Mouse (Mus musculus): ENCODE results near the gene Reep6. TPM values are rescaled to one million over a fixed set of nuclear protein-coding genes. Genes with fewer than 3 reads are reported as not detected.

The Reep6 gene
- polyA plus RNA-seq, 1 experiment from 2014 or later, result 4.5 TPM

DNA sequence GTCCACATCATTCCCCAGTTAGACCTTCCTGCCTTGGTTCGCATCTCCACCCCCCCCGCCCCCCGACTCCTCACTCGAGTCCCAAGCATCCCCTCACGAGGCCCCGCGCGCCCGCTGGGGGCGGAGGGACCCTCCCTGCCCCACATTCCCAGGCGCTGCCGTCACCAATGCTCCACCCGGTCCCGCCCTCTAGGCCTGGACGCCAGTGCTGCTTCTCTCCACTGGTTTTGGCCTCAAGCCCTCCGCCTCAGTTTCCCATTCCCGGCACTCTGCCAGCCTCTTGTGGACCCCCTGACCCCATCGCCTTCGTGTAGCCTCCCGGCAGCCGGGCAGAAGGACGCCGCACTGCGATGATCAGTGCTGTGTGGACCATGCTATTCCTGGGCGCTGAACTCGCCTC, 19.2 kb downstream of the Reep6 start:
- no peak overlapping the region for H3K9ac ChIP-seq
- H3K4me2 ChIP-seq, result peak overlapping the region; percentile 33
- WGBS, result 16% methylated on average over 26 of the region's 26 CpGs

DNA sequence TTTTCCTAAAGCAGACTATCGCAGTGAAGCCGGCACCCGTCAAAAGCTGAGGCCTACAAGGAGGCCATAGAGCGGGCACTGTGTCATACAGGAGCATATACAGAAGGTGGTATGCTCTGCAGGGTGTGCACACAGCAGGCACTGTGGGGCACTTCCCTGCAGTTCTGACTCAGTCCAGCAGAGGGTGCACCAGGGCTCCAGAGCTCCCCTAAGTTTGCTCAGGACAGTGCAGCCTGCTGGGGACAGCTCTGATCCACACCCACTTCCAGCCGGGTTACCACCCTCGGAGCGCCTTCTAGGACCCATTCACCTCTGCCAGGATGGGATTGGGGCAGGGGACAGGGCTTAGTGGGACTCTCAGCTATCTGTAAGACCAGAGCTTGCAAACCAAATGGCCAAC, 20.5 kb downstream of the Reep6 start:
- peaks cover 20% of the 10 kb centered on the region for H3K4me1 ChIP-seq (replicated peaks)
- ATAC-seq (ENCODE audit: low read depth), result peak; percentile 80
- H3K4me2 ChIP-seq, result no peak overlapping the region
- no peak overlapping the region for H3K9ac ChIP-seq
- no peak overlapping the region for H3K4me3 ChIP-seq
- H3K36me3 ChIP-seq, result no peaks in the 10 kb centered on the region
- 5% methylated on average over 7 of the region's 7 CpGs for WGBS
- peaks cover 99% of the 10 kb centered on the region for H3K27me3 ChIP-seq
- H3K27ac ChIP-seq (replicated peaks), result no peak overlapping the region
- H3K9me3 ChIP-seq, result no peaks in the 10 kb centered on the region

More for the DNA sequence above, 19.2 kb downstream of the Reep6 start:
- no peak for ATAC-seq (ENCODE audit: low read depth)
- no peak overlapping the region for H3K27ac ChIP-seq (replicated peaks)
- H3K36me3 ChIP-seq, result no peaks in the 10 kb centered on the region
- peaks cover 23% of the 10 kb centered on the region for H3K4me1 ChIP-seq (replicated peaks)
- H3K9me3 ChIP-seq, result no peaks in the 10 kb centered on the region
- H3K27me3 ChIP-seq, result peaks cover 99% of the 10 kb centered on the region
- peak overlapping the region; percentile 19; the same call in 1 of the 2 replicates for H3K4me3 ChIP-seq

DNA sequence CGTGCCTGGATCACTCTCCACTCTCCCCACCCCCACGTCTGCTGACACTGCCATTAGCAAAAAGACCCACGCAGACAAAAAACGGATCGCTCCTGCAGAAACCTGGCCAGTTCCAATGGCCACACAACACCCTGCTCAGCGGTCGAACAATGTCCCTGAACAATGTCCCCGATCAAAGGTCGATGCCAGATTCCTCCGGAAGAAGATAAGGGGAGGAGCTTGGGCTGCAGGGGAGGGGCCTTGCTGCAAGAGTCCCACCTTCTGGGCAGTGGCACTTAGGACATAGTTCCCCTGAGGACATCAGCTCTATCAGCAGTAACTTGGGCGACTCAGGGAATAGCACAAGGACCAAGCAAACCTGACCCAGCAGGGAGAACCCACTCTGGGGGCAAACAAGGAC, 22.1 kb downstream of the Reep6 start:
- Histone ChIP-seq H3K4me1 (replicated peaks) (peaks cover 30% of the 10 kb centered on the region), H3K36me3 (no peaks in the 10 kb centered on the region), H3K9ac (no peak overlapping the region), H3K27ac (replicated peaks) (no peak overlapping the region), H3K4me3 (no peak overlapping the region), H3K9me3 (no peaks in the 10 kb centered on the region), H3K27me3 (peaks cover 99% of the 10 kb centered on the region), H3K4me2 (no peak overlapping the region)
- no peak for ATAC-seq (ENCODE audit: low read depth)
- WGBS, result 25% methylated on average over 11 of the region's 11 CpGs

DNA sequence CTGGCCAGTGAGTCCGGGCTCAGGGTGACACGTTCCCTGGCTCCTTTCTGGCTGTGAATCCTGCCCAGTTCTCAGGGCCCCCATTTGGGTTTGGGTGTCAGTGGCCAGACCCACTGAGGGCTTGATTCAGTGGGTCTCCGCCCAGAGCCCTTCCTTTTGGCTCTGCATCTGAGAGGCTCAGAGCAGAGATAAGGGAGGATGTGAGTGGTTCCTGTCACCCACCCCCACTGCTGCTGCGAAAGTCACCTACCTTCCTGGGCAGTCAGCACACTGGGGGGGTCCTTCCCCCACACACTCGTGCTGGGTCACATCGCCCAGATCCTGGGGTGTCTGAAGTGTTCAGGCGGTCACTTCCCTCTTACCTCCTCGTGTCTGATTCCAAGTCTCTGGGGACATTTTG, 23.0 kb downstream of the Reep6 start:
- no peak overlapping the region for H3K4me2 ChIP-seq
- 63% methylated on average over 8 of the region's 8 CpGs for WGBS
- ATAC-seq (ENCODE audit: low read depth), result no peak

DNA sequence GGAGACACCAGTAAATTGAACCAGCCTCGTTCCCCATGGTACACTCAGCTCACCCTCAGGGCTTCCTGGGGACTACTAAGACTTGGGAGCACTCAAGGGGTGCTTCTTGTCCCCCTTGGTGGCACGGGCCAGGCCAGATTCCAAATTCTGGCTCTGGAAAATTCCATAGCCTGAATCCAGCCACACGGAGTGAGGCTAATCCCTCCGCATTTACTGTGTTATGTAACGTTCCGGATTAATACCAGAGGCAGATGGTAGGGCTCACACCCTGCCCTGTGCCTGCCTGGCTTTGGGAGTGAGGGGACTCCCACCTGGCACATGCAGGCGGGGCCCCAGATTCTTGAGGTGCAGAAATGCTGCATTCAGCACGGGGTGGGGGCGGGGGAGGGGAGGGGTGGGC, 25.7 kb downstream of the Reep6 start:
- 12% methylated on average over 9 of the region's 9 CpGs for WGBS
- no peak overlapping the region for H3K4me3 ChIP-seq
- ATAC-seq (ENCODE audit: low read depth), result no peak
- no peak overlapping the region for H3K9ac ChIP-seq
- no peak overlapping the region for H3K4me2 ChIP-seq
- peaks cover 100% of the 10 kb centered on the region for H3K27me3 ChIP-seq
- H3K27ac ChIP-seq (replicated peaks), result no peak overlapping the region
- H3K36me3 ChIP-seq, result no peaks in the 10 kb centered on the region
- peaks cover 19% of the 10 kb centered on the region for H3K4me1 ChIP-seq (replicated peaks)
- H3K9me3 ChIP-seq, result no peaks in the 10 kb centered on the region

More for the DNA sequence above, 23.0 kb downstream of the Reep6 start:
- Histone ChIP-seq H3K27ac (replicated peaks) (no peak overlapping the region), H3K4me1 (replicated peaks) (peaks cover 27% of the 10 kb centered on the region), H3K9ac (no peak overlapping the region), H3K36me3 (no peaks in the 10 kb centered on the region), H3K4me3 (no peak overlapping the region), H3K27me3 (peaks cover 99% of the 10 kb centered on the region), H3K9me3 (no peaks in the 10 kb centered on the region)

DNA sequence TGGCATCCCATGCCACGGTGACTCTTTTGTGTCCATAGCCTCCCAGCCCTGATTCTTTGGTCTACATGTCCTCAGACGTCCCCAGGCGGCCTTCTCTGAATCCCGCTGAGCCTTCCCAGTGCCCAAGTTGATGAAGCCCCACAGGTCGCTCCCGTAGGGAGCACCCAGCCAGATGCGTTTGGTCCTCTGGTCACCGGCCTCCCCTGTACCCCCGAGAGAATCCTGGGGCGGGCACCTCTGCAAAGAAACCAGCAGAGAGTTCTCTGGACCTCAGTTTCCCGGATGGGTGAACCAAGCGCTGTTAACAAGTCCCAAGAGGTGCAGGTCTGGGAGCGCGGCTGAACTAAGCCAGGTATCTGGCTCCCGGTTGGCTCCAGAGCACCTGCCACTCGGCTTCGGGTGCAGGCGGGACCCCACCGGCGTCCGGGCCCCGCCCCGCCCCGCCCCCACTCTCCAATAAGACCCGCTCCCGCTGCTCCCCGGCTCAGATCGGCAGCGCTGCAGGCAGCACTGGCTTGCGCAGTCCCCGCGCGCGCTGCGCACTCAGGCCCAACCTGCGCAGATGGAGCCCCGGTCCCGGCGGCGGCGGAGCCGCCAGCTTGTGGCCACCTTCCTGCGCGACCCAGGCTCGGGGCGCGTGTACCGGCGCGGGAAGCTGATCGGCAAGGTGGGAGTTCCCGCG, 26.4 kb downstream of the Reep6 start, which contains the start of gene Plk5:
TSS of gene Plk5 (plus strand) at position 459 of the 682 bp plus-strand sequence.
- no peak for ATAC-seq (ENCODE audit: low read depth)
- H3K9me3 ChIP-seq, result no peaks in the 10 kb centered on the region
- H3K4me2 ChIP-seq, result peak within 1 kb of the TSS; percentile 54
- no peak within 1 kb of the TSS for H3K27ac ChIP-seq (replicated peaks)
- no peaks in the 10 kb centered on the region for H3K36me3 ChIP-seq
- WGBS, result 3% methylated on average over 53 of the region's 53 CpGs
- H3K4me1 ChIP-seq (replicated peaks), result peaks cover 19% of the 10 kb centered on the region
- peak within 1 kb of the TSS; percentile 34; the same call in 1 of the 2 replicates for H3K9ac ChIP-seq
- peaks cover 98% of the 10 kb centered on the region for H3K27me3 ChIP-seq
- H3K4me3 ChIP-seq, result peak within 1 kb of the TSS; percentile 33

DNA sequence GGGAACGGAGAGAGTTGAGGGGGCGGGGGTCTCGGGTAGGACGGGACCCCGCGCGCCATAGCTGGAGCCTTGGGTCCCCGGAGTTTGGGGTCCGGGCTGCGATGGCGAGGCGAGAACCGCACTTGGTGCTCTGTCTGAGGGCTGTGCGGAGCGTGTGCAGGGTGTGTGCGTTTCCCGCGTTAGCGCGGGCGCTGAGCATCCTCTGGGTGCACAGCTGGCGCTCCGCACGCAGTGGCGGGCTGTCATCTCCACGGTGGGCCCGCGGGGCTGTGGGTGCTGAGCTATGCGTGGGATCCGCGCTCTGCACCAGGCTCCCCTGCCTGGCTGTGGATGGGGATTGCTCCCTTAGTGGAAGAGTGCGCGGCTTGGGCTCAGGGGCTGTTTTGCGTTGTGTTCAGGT, 27.0 kb downstream of the Reep6 start:
- Histone ChIP-seq H3K36me3 (no peaks in the 10 kb centered on the region), H3K4me1 (replicated peaks) (peaks cover 19% of the 10 kb centered on the region), H3K9ac (peak overlapping the region; percentile 34; the same call in 1 of the 2 replicates), H3K27me3 (peaks cover 93% of the 10 kb centered on the region), H3K27ac (replicated peaks) (no peak overlapping the region), H3K9me3 (no peaks in the 10 kb centered on the region), H3K4me3 (peak overlapping the region; percentile 33), H3K4me2 (peak overlapping the region; percentile 54)
- no peak for ATAC-seq (ENCODE audit: low read depth)
- WGBS, result 1% methylated on average over 34 of the region's 34 CpGs

DNA sequence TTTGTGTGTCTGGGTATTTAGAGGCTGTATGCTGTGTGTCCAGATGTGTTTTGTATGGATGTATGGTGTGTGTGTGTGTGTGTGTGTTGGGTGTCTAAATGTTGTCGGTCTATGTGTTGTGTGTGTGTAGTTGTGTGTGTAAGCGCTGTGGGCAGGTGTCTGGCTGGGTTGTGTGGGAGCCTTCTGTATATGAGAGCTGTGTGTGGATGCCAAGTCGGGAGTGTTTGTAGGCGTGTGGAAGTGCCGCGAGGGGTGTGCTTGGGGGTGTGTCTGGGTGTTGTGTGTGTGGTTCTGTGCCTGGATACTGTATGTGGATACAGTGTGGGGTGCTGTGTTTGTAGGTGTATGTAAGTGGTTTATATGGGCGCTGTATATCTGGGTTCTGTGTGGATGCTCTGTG, 27.6 kb downstream of the Reep6 start:
- H3K4me2 ChIP-seq, result no peak overlapping the region; the same call in 1 of the 2 replicates
- peaks cover 19% of the 10 kb centered on the region for H3K4me1 ChIP-seq (replicated peaks)
- no peak overlapping the region for H3K4me3 ChIP-seq
- no peaks in the 10 kb centered on the region for H3K36me3 ChIP-seq
- H3K27ac ChIP-seq (replicated peaks), result no peak overlapping the region
- peaks cover 87% of the 10 kb centered on the region for H3K27me3 ChIP-seq
- H3K9me3 ChIP-seq, result no peaks in the 10 kb centered on the region
- ATAC-seq (ENCODE audit: low read depth), result no peak
- H3K9ac ChIP-seq, result no peak overlapping the region
- 40% methylated on average over 7 of the region's 7 CpGs for WGBS

DNA sequence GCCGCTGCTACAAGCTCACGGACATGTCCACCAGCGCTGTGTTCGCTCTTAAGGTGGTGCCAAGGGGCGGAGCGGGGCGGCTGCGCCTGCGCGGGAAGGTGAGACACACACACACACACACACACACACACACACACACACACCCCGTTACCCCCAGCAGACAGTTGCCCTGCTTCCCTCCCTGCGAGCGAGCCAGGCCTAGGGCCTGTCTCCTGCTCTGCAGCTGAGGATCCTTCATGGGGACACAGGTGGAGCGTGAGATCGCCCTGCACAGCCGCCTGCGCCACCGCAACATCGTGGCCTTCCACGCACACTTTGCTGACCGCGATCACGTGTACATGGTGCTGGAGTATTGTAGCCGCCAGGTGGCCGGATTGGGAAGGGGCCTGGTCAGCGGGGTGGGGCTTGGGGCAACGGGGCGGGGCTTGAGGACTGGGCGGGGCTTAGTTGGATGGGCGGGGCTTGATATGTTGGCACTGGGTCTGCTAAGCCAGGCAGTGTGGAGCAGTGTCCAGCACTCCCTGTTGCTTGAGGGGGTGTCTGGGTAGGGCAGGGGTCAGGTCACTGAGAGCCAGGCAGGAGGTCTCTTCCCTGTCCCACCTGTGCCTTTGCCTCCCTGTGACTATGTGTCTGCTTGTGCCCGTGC, 28.4 kb downstream of the Reep6 start:
- no peak overlapping the region for H3K27ac ChIP-seq (replicated peaks)
- no peaks in the 10 kb centered on the region for H3K9me3 ChIP-seq
- no peaks in the 10 kb centered on the region for H3K36me3 ChIP-seq
- H3K9ac ChIP-seq, result peak overlapping the region; percentile 47
- peak; percentile 52 for ATAC-seq (ENCODE audit: low read depth)
- peak overlapping the region; percentile 27 for H3K4me3 ChIP-seq
- peak overlapping the region; percentile 52 for H3K4me2 ChIP-seq
- peaks cover 19% of the 10 kb centered on the region for H3K4me1 ChIP-seq (replicated peaks)
- H3K27me3 ChIP-seq, result peaks cover 83% of the 10 kb centered on the region
- 7% methylated on average over 31 of the region's 31 CpGs for WGBS

DNA sequence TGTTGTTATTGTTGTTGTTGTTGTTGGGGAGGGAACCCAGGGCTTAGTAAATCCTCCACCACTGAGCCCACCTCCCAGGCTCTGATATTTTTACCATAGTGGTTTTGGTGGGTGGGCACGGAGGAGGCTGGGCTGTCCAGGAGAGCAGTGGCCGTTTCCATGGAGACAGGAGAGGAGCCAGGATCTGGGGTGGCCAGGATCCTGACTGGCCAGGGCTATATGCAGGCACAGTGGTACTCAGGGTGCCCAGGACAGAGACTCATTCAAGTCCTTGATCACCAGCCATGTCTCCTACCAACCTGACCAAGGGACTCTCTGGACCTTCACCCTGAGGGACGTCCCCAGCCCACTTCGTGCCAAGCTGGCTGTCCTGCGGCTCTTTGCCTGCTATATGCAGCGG, 34.0 kb downstream of the Reep6 start:
- peaks cover 52% of the 10 kb centered on the region for H3K27me3 ChIP-seq
- H3K4me3 ChIP-seq, result no peak overlapping the region
- no peaks in the 10 kb centered on the region for H3K36me3 ChIP-seq
- H3K9ac ChIP-seq, result no peak overlapping the region
- H3K4me2 ChIP-seq, result no peak overlapping the region
- H3K9me3 ChIP-seq, result no peaks in the 10 kb centered on the region
- no peak for ATAC-seq (ENCODE audit: low read depth)
- 38% methylated on average over 6 of the region's 6 CpGs for WGBS
- no peak overlapping the region for H3K27ac ChIP-seq (replicated peaks)
- peaks cover 5% of the 10 kb centered on the region; the same call in 1 of the 2 replicates for H3K4me1 ChIP-seq (replicated peaks)

DNA sequence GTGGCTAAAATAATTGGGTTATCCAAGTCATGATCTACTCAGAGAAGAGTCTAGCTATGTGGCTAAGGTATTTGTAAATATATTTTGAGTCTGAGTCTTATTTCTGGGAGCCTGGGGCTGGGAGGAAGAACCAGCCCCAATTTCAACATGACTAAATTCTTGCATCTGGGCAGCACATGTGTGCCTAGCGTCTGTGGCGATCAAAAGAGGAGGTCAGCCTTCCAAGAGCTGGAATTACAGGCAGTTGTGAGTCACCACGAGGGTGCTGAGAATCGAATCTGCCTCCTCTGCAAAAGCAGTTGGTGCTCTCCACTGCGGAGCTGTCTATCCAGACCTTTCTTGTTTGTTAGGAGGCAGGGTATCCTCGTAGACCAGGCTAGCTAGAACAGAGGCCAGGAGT, 36.0 kb downstream of the Reep6 start:
- Histone ChIP-seq H3K9ac (no peak overlapping the region), H3K27ac (replicated peaks) (no peak overlapping the region), H3K27me3 (peaks cover 33% of the 10 kb centered on the region), H3K4me1 (replicated peaks) (peaks cover 5% of the 10 kb centered on the region; the same call in 1 of the 2 replicates), H3K4me2 (no peak overlapping the region), H3K4me3 (no peak overlapping the region), H3K9me3 (no peaks in the 10 kb centered on the region), H3K36me3 (no peaks in the 10 kb centered on the region)
- no peak for ATAC-seq (ENCODE audit: low read depth)
- 67% methylated on average over 6 of the region's 6 CpGs for WGBS

DNA sequence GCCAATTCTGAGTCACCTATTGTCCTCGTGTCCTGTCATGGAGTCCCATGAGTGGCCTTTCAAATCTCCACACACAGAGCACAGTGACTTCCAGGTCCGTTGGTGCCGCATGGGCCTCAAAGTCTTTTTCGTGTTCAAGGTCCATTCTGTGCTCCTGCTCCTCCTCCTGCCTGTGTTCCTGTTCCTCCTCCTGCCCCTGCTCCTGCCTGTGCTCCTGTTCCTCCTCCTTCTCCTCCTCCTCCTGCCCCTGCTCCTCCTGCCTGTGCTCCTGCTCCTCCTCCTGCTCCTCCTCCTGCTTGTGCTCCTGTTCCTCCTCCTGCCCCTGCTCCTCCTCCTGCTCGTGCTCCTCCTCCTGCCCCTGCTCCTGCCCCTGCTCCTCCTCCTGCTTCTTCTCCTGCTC, 38.2 kb downstream of the Reep6 start:
- Histone ChIP-seq H3K4me1 (replicated peaks) (peaks cover 15% of the 10 kb centered on the region), H3K9ac (no peak overlapping the region), H3K27me3 (peaks cover 26% of the 10 kb centered on the region), H3K4me2 (no peak overlapping the region), H3K4me3 (no peak overlapping the region), H3K36me3 (no peaks in the 10 kb centered on the region), H3K27ac (replicated peaks) (no peak overlapping the region), H3K9me3 (no peaks in the 10 kb centered on the region)
- ATAC-seq (ENCODE audit: low read depth), result no peak
- 66% methylated on average over 5 of the region's 5 CpGs for WGBS
